Mouse (Mus musculus) forebrain, postnatal 0 days (tissue): ENCODE measurements at regions not wholly inside any gene's neighbourhood (a gene's known extent, or its start where the extent isn't known, plus 50 kb on each side); places are given as distances from the start of the nearest gene placed in this dataset.

Experiments used
- ATAC-seq: fragments of 200-750 bp; cut with Nextera tagmentation; 2 replicates; pipeline ENCODE4 v1.8.0; 2017; ENCODE audit warnings: mild to moderate bottlenecking, moderate library complexity
- DNase-seq: peaks from one replicate; pipeline ENCODE4 v3.0.0-alpha.2; 2015
- H3K27ac ChIP-seq: fragments of 300-500 bp; sonication (generic); 2 replicates; pipeline ENCODE4 v1.5.1; 2014; ENCODE audit warnings: low read depth, mild to moderate bottlenecking, antibody characterized with exemption, low read length, moderate library complexity, mixed read lengths
- H3K27me3 ChIP-seq: fragments of 300-500 bp; sonication (generic); 2 replicates; pipeline ENCODE4 v1.6.1; 2014; ENCODE audit warnings: mild to moderate bottlenecking, low read length, mixed read lengths; ENCODE audit not compliant: insufficient read depth
- H3K36me3 ChIP-seq: fragments of 300-500 bp; sonication (generic); 2 replicates; pipeline ENCODE4 v1.6.1; 2014; ENCODE audit warnings: mild to moderate bottlenecking, moderate library complexity; ENCODE audit not compliant: insufficient read depth
- H3K4me1 ChIP-seq: fragments of 300-500 bp; sonication (generic); 2 replicates; pipeline ENCODE4 v1.6.1; 2014; ENCODE audit warnings: antibody characterized with exemption; ENCODE audit not compliant: insufficient read depth
- H3K4me2 ChIP-seq: fragments of 300-500 bp; sonication (generic); 2 replicates; pipeline ENCODE4 v1.6.1; 2014; ENCODE audit warnings: low read depth, mild to moderate bottlenecking, moderate library complexity
- H3K4me3 ChIP-seq: fragments of 300-500 bp; sonication (generic); 2 replicates; pipeline ENCODE4 v1.5.1; 2014; ENCODE audit warnings: low read depth, low read length, mixed read lengths
- H3K9ac ChIP-seq: fragments of 300-500 bp; sonication (generic); 2 replicates; pipeline ENCODE4 v1.6.1; 2014; ENCODE audit warnings: mild to moderate bottlenecking
- H3K9me3 ChIP-seq: fragments of 300-500 bp; sonication (generic); 2 replicates; pipeline ENCODE4 v1.6.1; 2016; ENCODE audit warnings: low read length
- CTCF ChIP-seq: sonication (generic); IDR thresholded peaks from 2 replicates; pipeline ENCODE4 v1.5.1; 2016; ENCODE audit warnings: antibody characterized with exemption, control low read depth, low read depth
- WGBS: fragments of 180-500 bp; shearing (Covaris S2); extraction: QIAGEN DNeasy Blood & Tissue Kit; methylation state at CpG from one replicate; pipeline ENCODE4 v1.1.7; 2014; 5-methylcytosine and 5-hydroxymethylcytosine counted together

- 84% methylated on average over 3 of the region's 3 CpGs for WGBS
- no peak for DNase-seq
- Histone ChIP-seq H3K9me3 (no peaks in the 10 kb centered on the region), H3K4me2 (no peak overlapping the region), H3K27ac (no peak overlapping the region), H3K4me3 (no peak overlapping the region), H3K4me1 (no peaks in the 10 kb centered on the region), H3K36me3 (no peaks in the 10 kb centered on the region), H3K27me3 (no peaks in the 10 kb centered on the region), H3K9ac (no peak overlapping the region)
- ATAC-seq = no peak
- no peak for TF ChIP-seq CTCF
Observed at GRCm38 (mm10) chr16:70621750-70622149, 308.0 kb downstream of the Gbe1 start.

- Histone ChIP-seq H3K27me3 (no peaks in the 10 kb centered on the region), H3K4me3 (no peak overlapping the region), H3K9ac (no peak overlapping the region), H3K27ac (no peak overlapping the region), H3K36me3 (no peaks in the 10 kb centered on the region), H3K4me1 (no peaks in the 10 kb centered on the region), H3K4me2 (no peak overlapping the region), H3K9me3 (no peaks in the 10 kb centered on the region)
- ATAC-seq = peak; percentile 43
- WGBS = 43% methylated on average over 9 of the region's 9 CpGs
- peak; percentile 41 for DNase-seq
- no peak for TF ChIP-seq CTCF
Observed at GRCm38 (mm10) chr16:70643630-70644264, 330.0 kb downstream of the Gbe1 start.

- Histone ChIP-seq H3K9me3 (no peaks in the 10 kb centered on the region), H3K9ac (no peak overlapping the region), H3K36me3 (no peaks in the 10 kb centered on the region), H3K4me2 (no peak overlapping the region), H3K4me1 (no peaks in the 10 kb centered on the region), H3K27ac (no peak overlapping the region), H3K27me3 (no peaks in the 10 kb centered on the region), H3K4me3 (no peak overlapping the region)
- DNase-seq (peak; percentile 49), ATAC-seq (peak; percentile 38; the same call in 1 of the 2 replicates)
- WGBS = 40% methylated on average over 8 of the region's 8 CpGs
- TF ChIP-seq CTCF = peak; percentile 29
Observed at GRCm38 (mm10) chr16:70644695-70645279, 331.0 kb downstream of the Gbe1 start.

GRCm38 (mm10) chr16:70654429-70655081 lies 340.8 kb downstream of the Gbe1 start:
- peak; percentile 71; the same call in 1 of the 2 replicates for ATAC-seq
- TF ChIP-seq CTCF = peak; percentile 63
- H3K4me1 ChIP-seq = no peaks in the 10 kb centered on the region

GRCm38 (mm10) chr16:70689826-70690225 lies 376.1 kb downstream of the Gbe1 start:
- DNase-seq = peak; percentile 29
- no peaks in the 10 kb centered on the region for H3K9me3 ChIP-seq
- 16% methylated on average over 6 of the region's 6 CpGs for WGBS
- no peaks in the 10 kb centered on the region for H3K27me3 ChIP-seq
- no peaks in the 10 kb centered on the region for H3K36me3 ChIP-seq
- H3K9ac ChIP-seq = no peak overlapping the region
- H3K4me3 ChIP-seq = no peak overlapping the region
- no peak for TF ChIP-seq CTCF
- no peak overlapping the region for H3K4me2 ChIP-seq
- ATAC-seq = peak; percentile 54
- peaks cover 6% of the 10 kb centered on the region; the same call in 1 of the 2 replicates for H3K4me1 ChIP-seq
- no peak overlapping the region for H3K27ac ChIP-seq

More at GRCm38 (mm10) chr16:70654429-70655081, 340.8 kb downstream of the Gbe1 start:
- Histone ChIP-seq H3K27me3 (no peaks in the 10 kb centered on the region), H3K27ac (no peak overlapping the region), H3K4me2 (no peak overlapping the region), H3K36me3 (no peaks in the 10 kb centered on the region), H3K9ac (no peak overlapping the region), H3K9me3 (no peaks in the 10 kb centered on the region), H3K4me3 (no peak overlapping the region)
- 32% methylated on average over 6 of the region's 6 CpGs for WGBS
- DNase-seq = peak; percentile 76

GRCm38 (mm10) chr16:70724722-70725284 lies 411.1 kb downstream of the Gbe1 start:
- no peak for TF ChIP-seq CTCF
- H3K9ac ChIP-seq = no peak overlapping the region
- ATAC-seq (peak; percentile 83), DNase-seq (peak; percentile 67)
- WGBS = 10% methylated on average over 5 of the region's 5 CpGs
- H3K9me3 ChIP-seq = no peaks in the 10 kb centered on the region
- peaks cover 10% of the 10 kb centered on the region for H3K4me1 ChIP-seq
- H3K36me3 ChIP-seq = no peaks in the 10 kb centered on the region
- H3K27ac ChIP-seq = no peak overlapping the region
- no peaks in the 10 kb centered on the region for H3K27me3 ChIP-seq
- H3K4me3 ChIP-seq = no peak overlapping the region
- H3K4me2 ChIP-seq = 0 out of 2 replicates have a peak overlapping the region, but pooled peaks have one; percentile 24

GRCm38 (mm10) chr16:70725291-70725801 lies 411.6 kb downstream of the Gbe1 start:
- Histone ChIP-seq H3K27ac (no peak overlapping the region), H3K4me3 (no peak overlapping the region), H3K27me3 (no peaks in the 10 kb centered on the region), H3K9ac (no peak overlapping the region), H3K4me1 (peaks cover 10% of the 10 kb centered on the region), H3K36me3 (no peaks in the 10 kb centered on the region), H3K4me2 (peak overlapping the region; percentile 24), H3K9me3 (no peaks in the 10 kb centered on the region)
- DNase-seq (peak; percentile 55), ATAC-seq (peak; percentile 69)
- 5% methylated on average over 6 of the region's 6 CpGs for WGBS
- no peak for TF ChIP-seq CTCF
